9 mouse cellular contexts compared by ENCODE assay signal in genomic region chr2:129226296-129226851, GRCm38 (mm10). TPM values are rescaled to one million over a fixed set of nuclear protein-coding genes. Genes with fewer than 3 reads are reported as not detected.
A peak's percentile ranks its signal among the peaks of the same experiment; 100 is the strongest.
DNase-seq lines count a peak whose midpoint lies in the region; ATAC-seq and TF ChIP-seq lines count a peak whose summit lies in the region.
"Had no signal": no experiment of that assay in that cellular context is flagged by ENCODE, and none has a peak within 500 bp of the region (broad histone marks: within the 10 kb centered on the region; RNA-seq: fewer than 3 reads in every experiment).

No protein-coding gene starts in this region.

- H3K36me3 ChIP-seq in stomach, postnatal 0 days (ENCODE audit: control insufficient read depth, insufficient read depth, low read length): no peaks in the 10 kb centered on the region

- no peak overlapping the region for H3K27ac ChIP-seq in stomach, postnatal 0 days (replicated peaks)
- H3K27ac ChIP-seq: layer of hippocampus, adult 2 months had no signal

- TF ChIP-seq EP300 in stomach, postnatal 0 days (optimal IDR thresholded peaks at IDR 0.05): no peak

- 68% methylated on average over 11 of the region's 11 CpGs for WGBS in stomach, postnatal 0 days

- no peaks in the 10 kb centered on the region for H3K9me3 ChIP-seq in stomach, postnatal 0 days (ENCODE audit: control insufficient read depth, low read length)

- no peak overlapping the region for H3K9ac ChIP-seq in stomach, postnatal 0 days (ENCODE audit: low read length)

- H3K4me3 ChIP-seq in stomach, postnatal 0 days (ENCODE audit: low read depth, low read length): no peak overlapping the region
- H3K4me3 ChIP-seq: layer of hippocampus, adult 2 months had no signal

- no peaks in the 10 kb centered on the region for H3K27me3 ChIP-seq in stomach, postnatal 0 days (ENCODE audit: control insufficient read depth, insufficient read depth, low read length)

- DNase-seq in adrenal gland, adult 8-10 months: peak; percentile 15
- no peak for DNase-seq in adrenal gland, postnatal 4 days (ENCODE audit: low spot score in 2 of 2)
- peak; percentile 50 for DNase-seq in ovary, adult 18-20 months (ENCODE audit: low spot score)
- no peak for DNase-seq in ovary, postnatal 10 days (ENCODE audit: low spot score)
- DNase-seq in liver: peak; percentile 92
- no peak for DNase-seq in stomach, postnatal 0 days (ENCODE audit: low spot score)
- no peak for DNase-seq in layer of hippocampus, postnatal 25 days (ENCODE audit: extremely low spot score in 1 of 2, low spot score in 1 of 2)

- H3K4me2 ChIP-seq in stomach, postnatal 0 days (replicated peaks; ENCODE audit: low read depth): no peak overlapping the region

- peak; percentile 45; the same call in 1 of the 2 replicates for ATAC-seq in stomach, postnatal 0 days (ENCODE audit: low FRiP score, low TSS enrichment)
- ATAC-seq in monocyte, adult 5-6 weeks (replicated peaks; ENCODE audit: insufficient number of reproducible peaks, low FRiP score, low TSS enrichment, poor library complexity, severe bottlenecking): no peak

- H3K4me1 ChIP-seq in stomach, postnatal 0 days (replicated peaks; ENCODE audit: control insufficient read depth, insufficient read depth): no peaks in the 10 kb centered on the region

- TF ChIP-seq CTCF in stomach, postnatal 0 days (IDR thresholded peaks at IDR 0.05; ENCODE audit: low read depth): no peak

RNA-seq across cellular contexts. Expression of gene Slc20a1, which starts 27.8 kb away (rescaled TPM):
- 10 to 100 TPM; 14.9 to 27.6 (median 22.8) TPM for total RNA-seq in adrenal gland, adult 8-10 months (2022)
- 10 to 100 TPM; 29.2 to 35.3 TPM for total RNA-seq in adrenal gland, postnatal 4 days (2021)
- polyA plus RNA-seq in stomach, postnatal 0 days (2015; fragmentation: Nextera tagmentation; extraction: Ambion mirVana): 8.9 TPM in 2 replicates
- total RNA-seq in layer of hippocampus, postnatal 25 days (2021): 100 to 1,000 TPM in 1 of 2 experiments, 10 to 100 TPM in 1; 97.2 to 112 TPM
- total RNA-seq in monocyte, adult 5-6 weeks (2017): 139 to 316 TPM (median 186 TPM) in 3 replicates

Comparison
In these comparisons a context has a peak if more than half of its experiments do, and no peak if none do; other contexts are left out.
1. DNase-seq: peak in adrenal gland, adult 8-10 months (single experiment), ovary, adult 18-20 months (single experiment) and liver (single experiment); none in adrenal gland, postnatal 4 days (0 of 2), ovary, postnatal 10 days (single experiment), stomach, postnatal 0 days (single experiment) and layer of hippocampus, postnatal 25 days (0 of 2).